Mouse (Mus musculus) lung, embryonic 14.5 days (tissue): ENCODE measurements at regions not wholly inside any gene's neighbourhood (a gene's known extent, or its start where the extent isn't known, plus 50 kb on each side); places are given as distances from the start of the nearest gene placed in this dataset.

Experiments
- ATAC-seq: fragments of 200-750 bp; cut with Nextera tagmentation; 2 replicates; pipeline ENCODE4 v1.8.0; 2017; ENCODE audit warnings: mild to moderate bottlenecking, moderate TSS enrichment, moderate library complexity; ENCODE audit not compliant: insufficient read depth
- DNase-seq: peaks from one replicate; pipeline ENCODE4 v3.0.0-alpha.2; 2015
- H3K27ac ChIP-seq: fragments of 300-500 bp; sonication (generic); 2 replicates; pipeline ENCODE4 v1.5.1; 2014; ENCODE audit warnings: low read depth, mild to moderate bottlenecking, moderate library complexity
- H3K27me3 ChIP-seq: fragments of 300-500 bp; sonication (generic); 2 replicates; pipeline ENCODE4 v1.6.1; 2014; ENCODE audit warnings: low read length, control low read depth; ENCODE audit not compliant: insufficient read depth
- H3K36me3 ChIP-seq: fragments of 300-500 bp; sonication (generic); 2 replicates; pipeline ENCODE4 v1.6.1; 2014; ENCODE audit warnings: control low read depth; ENCODE audit not compliant: insufficient read depth
- H3K4me1 ChIP-seq: fragments of 300-500 bp; sonication (generic); 2 replicates; pipeline ENCODE4 v1.6.1; 2014; ENCODE audit warnings: antibody characterized with exemption, control low read depth; ENCODE audit not compliant: insufficient read depth
- H3K4me2 ChIP-seq: fragments of 300-500 bp; sonication (generic); 2 replicates; pipeline ENCODE4 v1.6.1; 2014; ENCODE audit warnings: mild to moderate bottlenecking
- H3K4me3 ChIP-seq: fragments of 300-500 bp; sonication (generic); 2 replicates; pipeline ENCODE4 v1.5.1; 2014; ENCODE audit warnings: low read depth, low read length
- H3K9ac ChIP-seq: fragments of 300-500 bp; sonication (generic); 2 replicates; pipeline ENCODE4 v1.6.1; 2014
- H3K9me3 ChIP-seq: fragments of 300-500 bp; sonication (generic); 2 replicates; pipeline ENCODE4 v1.6.1; 2016; ENCODE audit warnings: low read depth, low read length, control low read depth
- CTCF ChIP-seq: IDR thresholded peaks from 2 replicates; pipeline ENCODE4 v1.5.1; 2016; ENCODE audit warnings: antibody characterized with exemption, low read depth
- WGBS: fragments of 180-500 bp; shearing (Covaris S2); extraction: QIAGEN DNeasy Blood & Tissue Kit; methylation state at CpG from one replicate; pipeline ENCODE4 v1.1.7; 2014; 5-methylcytosine and 5-hydroxymethylcytosine counted together

DNA sequence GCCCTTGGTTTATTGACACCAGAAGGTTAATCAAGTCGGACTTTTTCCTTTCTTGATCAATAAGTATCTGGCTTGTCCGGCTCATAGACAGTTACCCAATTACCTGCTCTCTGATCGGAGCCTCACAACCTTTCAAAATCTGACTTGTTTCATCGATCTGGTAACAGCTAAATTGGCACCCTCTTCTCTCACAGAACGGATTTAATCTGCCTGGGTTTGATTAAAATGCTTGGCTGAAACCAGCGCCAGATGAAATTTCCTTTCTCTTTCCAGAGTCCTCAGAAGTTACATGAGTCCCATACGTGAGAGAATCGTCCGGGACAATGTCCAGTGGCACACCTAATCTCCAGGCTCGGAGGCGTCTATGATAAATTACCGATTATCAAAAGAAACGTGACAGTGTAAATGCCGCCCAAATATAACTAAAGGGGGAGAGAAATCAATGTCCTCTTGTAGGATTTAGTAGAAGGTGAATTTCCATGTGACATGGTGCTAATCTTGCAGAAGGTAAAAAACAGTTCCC, 125.5 kb downstream of the Pja2 start:
- H3K27me3 ChIP-seq: no peaks in the 10 kb centered on the region

DNA sequence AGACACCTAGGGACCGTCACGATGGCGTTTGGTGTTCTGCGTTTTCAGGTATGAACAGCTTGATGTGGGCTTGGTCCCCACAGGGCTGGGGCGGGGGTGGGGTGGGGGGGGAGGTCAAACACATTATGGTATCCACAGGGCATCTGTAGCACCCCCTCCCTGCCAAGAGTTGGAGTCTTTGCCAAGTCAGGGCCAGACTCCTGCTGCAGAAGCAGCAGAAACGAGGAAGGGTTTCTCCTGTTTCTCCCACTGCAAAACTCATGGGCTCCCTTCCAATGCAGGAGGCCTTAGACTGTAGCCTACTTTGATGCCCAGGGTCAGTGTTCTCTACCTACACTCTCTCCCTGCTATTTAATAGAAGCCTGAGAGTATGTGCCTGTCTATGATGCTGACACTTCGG, 128.1 kb downstream of the Pja2 start:
- no peak overlapping the region for H3K4me3 ChIP-seq
- H3K9me3 ChIP-seq: no peaks in the 10 kb centered on the region
- no peak overlapping the region for H3K4me2 ChIP-seq
- WGBS: 53% methylated on average over 7 of the region's 7 CpGs
- no peak for TF ChIP-seq CTCF
- no peak overlapping the region for H3K9ac ChIP-seq
- H3K27ac ChIP-seq: no peak overlapping the region
- no peaks in the 10 kb centered on the region for H3K36me3 ChIP-seq
- no peaks in the 10 kb centered on the region for H3K4me1 ChIP-seq
- DNase-seq (no peak), ATAC-seq (no peak; the same call in 1 of the 2 replicates)
- no peaks in the 10 kb centered on the region for H3K27me3 ChIP-seq

More for the DNA sequence above, 125.5 kb downstream of the Pja2 start:
- ATAC-seq (no peak), DNase-seq (no peak)
- TF ChIP-seq CTCF: no peak
- no peak overlapping the region for H3K4me2 ChIP-seq
- no peak overlapping the region for H3K9ac ChIP-seq
- H3K4me3 ChIP-seq: no peak overlapping the region
- no peaks in the 10 kb centered on the region for H3K9me3 ChIP-seq
- 65% methylated on average over 14 of the region's 14 CpGs for WGBS
- no peaks in the 10 kb centered on the region for H3K36me3 ChIP-seq
- no peaks in the 10 kb centered on the region for H3K4me1 ChIP-seq
- H3K27ac ChIP-seq: no peak overlapping the region

- Histone ChIP-seq H3K27me3 (no peaks in the 10 kb centered on the region), H3K4me1 (no peaks in the 10 kb centered on the region), H3K4me2 (no peak overlapping the region), H3K4me3 (no peak overlapping the region), H3K9me3 (no peaks in the 10 kb centered on the region), H3K9ac (no peak overlapping the region), H3K36me3 (no peaks in the 10 kb centered on the region), H3K27ac (no peak overlapping the region)
- 85% methylated on average over 6 of the region's 6 CpGs for WGBS
- no peak for ATAC-seq
- no peak for DNase-seq
- no peak for TF ChIP-seq CTCF
Observed at GRCm38 (mm10) chr17:64202248-64202647, 129.5 kb downstream of the Pja2 start.

DNA sequence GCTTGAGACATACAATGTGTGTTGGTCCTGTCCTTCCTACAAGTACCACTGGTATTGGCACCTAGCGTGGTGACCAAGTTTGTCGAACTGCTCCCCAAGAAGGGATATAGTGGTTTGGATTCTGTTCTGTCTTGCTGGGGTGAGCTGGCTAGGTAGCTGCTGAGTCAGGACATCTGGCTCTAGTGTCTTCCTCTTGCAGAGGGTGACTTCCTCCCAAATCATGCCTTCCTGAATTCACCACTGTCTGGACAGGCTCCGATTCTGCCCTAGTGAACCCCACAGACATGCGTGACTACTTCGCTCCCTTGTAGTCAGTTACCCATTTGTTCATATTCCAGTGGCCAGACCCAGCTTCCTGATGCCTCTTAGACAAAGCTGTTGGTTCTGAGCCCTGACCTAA, 130.1 kb downstream of the Pja2 start:
- H3K36me3 ChIP-seq: no peaks in the 10 kb centered on the region
- H3K4me3 ChIP-seq: no peak overlapping the region
- no peak overlapping the region for H3K27ac ChIP-seq
- no peaks in the 10 kb centered on the region for H3K9me3 ChIP-seq
- H3K9ac ChIP-seq: no peak overlapping the region
- TF ChIP-seq CTCF: no peak
- DNase-seq: no peak
- WGBS: 94% methylated on average over 5 of the region's 5 CpGs
- ATAC-seq: no peak
- H3K4me1 ChIP-seq: no peaks in the 10 kb centered on the region
- no peak overlapping the region for H3K4me2 ChIP-seq
- H3K27me3 ChIP-seq: no peaks in the 10 kb centered on the region

- ATAC-seq: no peak
Observed at GRCm38 (mm10) chr17:64200092-64200877, 131.4 kb downstream of the Pja2 start.

GRCm38 (mm10) chr17:64199241-64199933, 132.3 kb downstream of the Pja2 start:
- Histone ChIP-seq H3K9me3 (no peaks in the 10 kb centered on the region), H3K4me1 (no peaks in the 10 kb centered on the region), H3K27ac (no peak overlapping the region), H3K9ac (no peak overlapping the region), H3K36me3 (no peaks in the 10 kb centered on the region), H3K4me3 (no peak overlapping the region), H3K27me3 (no peaks in the 10 kb centered on the region), H3K4me2 (no peak overlapping the region)
- WGBS: 81% methylated on average over 10 of the region's 10 CpGs
- ATAC-seq: no peak
- TF ChIP-seq CTCF: no peak
- no peak for DNase-seq

More at GRCm38 (mm10) chr17:64200092-64200877, 131.4 kb downstream of the Pja2 start:
- Histone ChIP-seq H3K36me3 (no peaks in the 10 kb centered on the region), H3K27me3 (no peaks in the 10 kb centered on the region), H3K9me3 (no peaks in the 10 kb centered on the region), H3K4me2 (no peak overlapping the region), H3K9ac (no peak overlapping the region), H3K4me3 (no peak overlapping the region), H3K4me1 (no peaks in the 10 kb centered on the region), H3K27ac (no peak overlapping the region)
- no peak for TF ChIP-seq CTCF
- peak; percentile 31 for DNase-seq
- 35% methylated on average over 14 of the region's 14 CpGs for WGBS

GRCm38 (mm10) chr17:64196437-64196836, 135.3 kb downstream of the Pja2 start:
- no peaks in the 10 kb centered on the region for H3K27me3 ChIP-seq
- H3K27ac ChIP-seq: no peak overlapping the region
- no peak for ATAC-seq
- DNase-seq: no peak
- no peak overlapping the region for H3K4me3 ChIP-seq
- H3K4me2 ChIP-seq: no peak overlapping the region
- WGBS: 86% methylated on average over 10 of the region's 10 CpGs
- no peaks in the 10 kb centered on the region for H3K9me3 ChIP-seq
- TF ChIP-seq CTCF: no peak
- H3K4me1 ChIP-seq: no peaks in the 10 kb centered on the region
- H3K36me3 ChIP-seq: no peaks in the 10 kb centered on the region
- no peak overlapping the region for H3K9ac ChIP-seq
